Mouse (Mus musculus) kidney, embryonic 16.5 days (tissue): ENCODE data around the gene Znrf4. TPM values are rescaled to one million over a fixed set of nuclear protein-coding genes. Genes with fewer than 3 reads are reported as not detected.

ENCODE experiments used
- ATAC-seq: fragments of 200-750 bp; cut with Nextera tagmentation; 2 replicates; pipeline ENCODE4 v1.8.0; 2017; ENCODE audit warnings: moderate TSS enrichment; ENCODE audit not compliant: low FRiP score, low TSS enrichment
- H3K27ac ChIP-seq: fragments of 300-500 bp; sonication (generic); 2 replicates; pipeline ENCODE4 v1.5.1; 2014; ENCODE audit warnings: low read length
- H3K27me3 ChIP-seq: fragments of 300-500 bp; sonication (generic); 2 replicates; pipeline ENCODE4 v1.6.1; 2014; ENCODE audit warnings: low read length, control low read depth, mixed read lengths; ENCODE audit not compliant: insufficient read depth
- H3K36me3 ChIP-seq: fragments of 300-500 bp; sonication (generic); 2 replicates; pipeline ENCODE4 v1.6.1; 2014; ENCODE audit warnings: low read length, control low read depth, mixed read lengths; ENCODE audit not compliant: insufficient read depth
- H3K4me1 ChIP-seq: fragments of 300-500 bp; sonication (generic); 2 replicates; pipeline ENCODE4 v1.6.1; 2014; ENCODE audit warnings: low read length, control low read depth, mixed read lengths; ENCODE audit not compliant: insufficient read depth
- H3K4me2 ChIP-seq: fragments of 300-500 bp; sonication (generic); replicated peaks from 2 replicates; pipeline ENCODE4 v1.6.1; 2014; ENCODE audit warnings: low read depth, low read length
- H3K4me3 ChIP-seq: fragments of 300-500 bp; sonication (generic); 2 replicates; pipeline ENCODE4 v1.5.1; 2014; ENCODE audit warnings: mild to moderate bottlenecking, low read length
- H3K9ac ChIP-seq: fragments of 300-500 bp; sonication (generic); replicated peaks from 2 replicates; pipeline ENCODE4 v1.6.1; 2014; ENCODE audit warnings: low read length
- H3K9me3 ChIP-seq: fragments of 300-500 bp; sonication (generic); 2 replicates; pipeline ENCODE4 v1.6.1; 2016; ENCODE audit warnings: low read length, control low read depth
- WGBS: fragments of 180-500 bp; shearing (Covaris S2); extraction: QIAGEN DNeasy Blood & Tissue Kit; methylation state at CpG from one replicate; pipeline ENCODE4 v1.1.7; 2014; 5-methylcytosine and 5-hydroxymethylcytosine counted together
- polyA plus RNA-seq: library from polyadenylated mRNA; unstranded; fragments of >200 nt; fragmentation: Nextera tagmentation; extraction: Ambion mirVana; gene quantifications from 2 replicates; pipeline ENCODE4 v1.2.1, GENCODE M21; 2015

Znrf4 gene
- polyA plus RNA-seq, 1 experiment from 2014 or later = not detected

DNA sequence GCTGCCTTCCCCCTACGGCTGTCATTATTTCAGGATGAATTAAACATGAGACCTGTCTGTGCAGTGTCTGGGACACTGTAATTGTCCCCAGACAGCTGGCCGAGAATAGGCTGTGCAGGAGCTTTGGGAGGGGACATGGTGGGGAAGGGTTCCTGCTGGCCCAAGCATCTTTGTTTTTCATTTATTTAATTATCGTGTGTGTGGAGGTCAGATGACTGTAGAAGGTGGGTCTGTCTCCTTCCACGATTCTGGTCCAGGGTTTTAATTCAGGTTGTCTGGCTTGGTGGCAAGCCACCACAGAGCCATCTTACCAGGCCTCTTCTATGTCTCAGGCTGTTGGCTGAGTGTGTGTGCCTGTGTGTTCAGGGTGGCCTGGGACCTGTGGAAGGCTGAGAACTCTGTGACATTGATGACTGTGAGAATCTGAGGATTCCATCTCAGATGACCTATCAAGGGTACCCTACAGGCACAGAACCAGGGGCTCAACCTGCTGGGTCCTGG lies 36.4 kb upstream of the Znrf4 start:
- Histone ChIP-seq H3K9me3 (0 out of 2 replicates have a peak, but pooled peaks cover 3% of the 10 kb centered on the region), H3K36me3 (no peaks in the 10 kb centered on the region), H3K27ac (no peak overlapping the region), H3K4me1 (no peaks in the 10 kb centered on the region), H3K4me3 (no peak overlapping the region), H3K27me3 (no peaks in the 10 kb centered on the region), H3K9ac (no peak overlapping the region), H3K4me2 (no peak overlapping the region)
- no peak for ATAC-seq
- 63% methylated on average over 4 of the region's 4 CpGs for WGBS

DNA sequence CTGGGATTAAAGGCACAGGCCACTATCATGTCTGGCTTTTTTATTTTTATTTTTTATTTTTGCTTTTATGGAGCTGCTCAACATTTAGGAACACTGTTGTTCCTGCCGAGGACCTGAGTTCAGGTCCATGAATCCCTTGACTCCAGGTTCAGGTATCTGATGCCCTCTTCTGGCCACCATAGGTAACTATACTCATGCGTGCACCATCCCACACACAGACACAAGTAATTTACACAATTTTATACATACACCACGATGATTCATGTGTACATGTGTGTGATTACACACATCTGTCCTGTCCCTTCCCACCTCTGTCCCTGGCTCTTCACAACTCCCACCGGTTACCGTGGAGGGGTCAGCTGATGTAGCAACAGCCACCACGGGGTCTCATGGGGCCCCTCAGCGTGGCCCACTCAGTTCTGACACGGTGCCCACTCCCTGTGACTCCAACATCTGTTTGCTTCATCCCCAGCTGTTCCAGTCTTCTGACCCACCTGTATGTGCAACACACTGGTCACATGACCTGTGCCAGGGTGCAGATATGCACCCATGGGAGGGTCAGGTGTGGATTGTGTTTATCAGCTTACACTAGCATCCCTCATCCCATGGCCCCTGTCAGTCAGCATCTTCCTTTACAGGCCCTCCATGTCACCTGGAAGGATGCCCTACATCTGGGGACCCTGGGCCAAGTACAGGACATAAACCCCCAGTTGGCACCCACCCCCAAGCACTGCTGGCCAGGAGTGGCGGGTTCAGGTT lies 35.8 kb upstream of the Znrf4 start:
- 75% methylated on average over 9 of the region's 9 CpGs for WGBS
- ATAC-seq = no peak
- 0 out of 2 replicates have a peak, but pooled peaks cover 1% of the 10 kb centered on the region for H3K9me3 ChIP-seq
- no peak overlapping the region for H3K4me3 ChIP-seq
- no peak overlapping the region for H3K27ac ChIP-seq
- no peak overlapping the region for H3K9ac ChIP-seq
- no peaks in the 10 kb centered on the region for H3K36me3 ChIP-seq
- no peaks in the 10 kb centered on the region for H3K4me1 ChIP-seq
- no peak overlapping the region for H3K4me2 ChIP-seq
- H3K27me3 ChIP-seq = no peaks in the 10 kb centered on the region

DNA sequence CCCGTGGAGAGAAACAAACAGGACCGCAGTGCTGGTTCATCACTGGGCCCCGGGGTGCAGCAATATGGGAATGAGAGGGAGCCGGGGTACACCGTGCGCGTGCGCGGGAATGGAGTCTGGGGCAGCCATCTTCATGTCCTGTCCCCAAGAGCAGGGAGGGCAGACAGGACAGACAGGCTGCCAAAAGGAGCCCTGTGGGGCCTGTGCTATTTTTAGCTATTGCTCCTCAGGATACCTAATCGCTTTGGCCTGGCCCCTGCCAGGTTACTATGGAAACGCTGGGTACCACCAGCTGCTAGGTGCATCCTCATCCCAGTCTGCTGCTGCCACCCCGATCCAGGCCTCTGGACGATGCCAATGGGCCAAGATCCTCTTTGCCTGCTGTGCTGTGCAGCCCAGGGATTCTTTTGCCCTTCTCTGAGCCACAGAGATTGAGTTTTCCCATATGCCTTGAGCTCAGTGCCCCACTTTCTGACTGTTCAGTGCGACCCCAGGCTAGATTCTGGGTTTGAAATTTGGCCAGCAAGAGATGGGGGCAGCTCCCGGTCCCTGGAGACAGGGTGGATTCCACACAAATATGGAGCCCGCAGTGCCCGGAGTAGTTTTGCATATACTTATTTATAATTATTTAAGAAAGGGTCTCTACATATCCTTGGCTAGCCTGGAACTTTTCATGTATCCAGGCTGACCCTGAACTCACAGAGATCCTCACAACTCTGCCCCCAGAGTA lies 35.0 kb upstream of the Znrf4 start:
- Histone ChIP-seq H3K36me3 (no peaks in the 10 kb centered on the region), H3K4me1 (no peaks in the 10 kb centered on the region), H3K27me3 (no peaks in the 10 kb centered on the region), H3K27ac (no peak overlapping the region), H3K4me3 (no peak overlapping the region), H3K4me2 (no peak overlapping the region), H3K9me3 (no peaks in the 10 kb centered on the region), H3K9ac (no peak overlapping the region)
- ATAC-seq = no peak
- WGBS = 71% methylated on average over 17 of the region's 17 CpGs

DNA sequence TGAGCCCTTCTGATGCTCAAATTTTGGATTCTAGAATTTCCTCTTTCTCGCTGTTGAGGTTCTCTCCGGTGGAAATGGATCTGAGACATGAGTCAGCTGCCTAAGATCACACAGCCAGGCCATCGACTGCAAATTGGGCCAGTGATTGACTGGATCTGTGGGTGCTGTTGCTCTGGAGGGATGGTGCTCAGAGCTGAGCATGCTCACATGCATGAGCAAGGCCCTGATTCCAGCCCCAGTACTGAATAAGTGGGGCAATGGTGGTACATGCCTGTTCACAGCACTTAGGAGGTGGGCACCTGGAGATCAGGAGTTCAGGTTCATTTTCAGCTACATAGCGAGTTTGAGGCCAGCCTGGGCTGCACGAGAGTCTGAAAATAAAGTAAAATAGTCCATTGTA lies 34.3 kb upstream of the Znrf4 start:
- Histone ChIP-seq H3K9me3 (no peaks in the 10 kb centered on the region), H3K9ac (no peak overlapping the region), H3K4me3 (no peak overlapping the region), H3K36me3 (no peaks in the 10 kb centered on the region), H3K27me3 (no peaks in the 10 kb centered on the region), H3K27ac (no peak overlapping the region), H3K4me2 (no peak overlapping the region), H3K4me1 (no peaks in the 10 kb centered on the region)
- 83% methylated on average over 5 of the region's 5 CpGs for WGBS
- no peak for ATAC-seq

DNA sequence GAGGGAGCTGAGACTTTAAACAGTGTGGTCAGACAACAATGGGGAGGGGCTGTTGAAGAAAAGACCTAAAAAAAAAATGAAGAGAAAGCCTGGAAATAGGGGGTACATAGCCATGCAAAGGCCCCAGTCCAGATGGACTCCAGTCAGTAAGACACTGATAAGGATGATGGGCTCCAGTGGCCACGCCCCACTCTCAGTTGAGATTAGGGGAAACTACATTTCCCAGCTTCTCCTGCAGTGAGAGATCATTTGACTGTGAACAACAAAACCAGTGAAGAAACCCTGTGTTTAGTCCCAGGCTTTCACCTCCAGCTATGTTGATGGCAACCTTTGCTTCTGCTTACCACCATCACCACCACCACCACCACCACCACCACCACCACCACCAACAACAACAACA lies 33.7 kb upstream of the Znrf4 start:
- ATAC-seq = no peak
- no peaks in the 10 kb centered on the region for H3K27me3 ChIP-seq
- no peak overlapping the region for H3K4me2 ChIP-seq
- H3K9ac ChIP-seq = no peak overlapping the region
- 95% methylated on average over 1 of the region's 1 CpGs for WGBS
- no peaks in the 10 kb centered on the region for H3K4me1 ChIP-seq
- no peak overlapping the region for H3K4me3 ChIP-seq
- no peaks in the 10 kb centered on the region for H3K36me3 ChIP-seq
- no peak overlapping the region for H3K27ac ChIP-seq
- H3K9me3 ChIP-seq = no peaks in the 10 kb centered on the region

DNA sequence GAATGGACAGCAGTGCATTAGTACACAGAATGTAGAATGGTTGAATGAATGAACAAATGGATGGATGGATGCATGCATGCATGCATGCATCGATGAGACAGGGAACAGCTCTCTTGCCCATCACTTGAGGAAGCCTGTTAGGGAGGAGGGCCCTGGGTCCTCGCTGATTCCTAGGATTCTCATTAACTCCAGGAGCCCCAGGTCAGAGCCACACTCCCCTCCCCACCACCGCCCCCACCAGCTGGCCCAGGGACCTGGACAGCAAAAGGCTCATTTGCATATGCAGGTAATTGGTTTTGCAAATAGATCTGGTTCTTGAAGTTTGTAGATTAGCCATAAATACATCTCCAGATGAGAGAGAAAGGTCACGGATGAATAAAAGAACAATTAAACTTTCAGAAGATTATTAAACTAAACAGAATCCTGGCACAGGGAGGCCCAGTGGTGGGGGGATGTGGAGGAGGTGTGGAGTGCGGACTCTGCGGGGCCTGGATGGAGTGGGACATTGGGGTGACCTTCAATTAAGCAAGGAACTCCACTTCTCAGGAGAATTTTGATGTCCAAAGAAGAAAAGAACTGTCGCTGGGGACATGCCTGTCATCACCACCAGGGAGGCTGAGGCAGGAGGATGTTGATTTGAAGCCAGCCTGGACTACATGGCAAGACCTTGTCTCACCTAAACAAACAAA lies 32.6 kb upstream of the Znrf4 start:
- no peak overlapping the region for H3K4me2 ChIP-seq
- no peaks in the 10 kb centered on the region for H3K27me3 ChIP-seq
- no peak overlapping the region for H3K27ac ChIP-seq
- H3K4me1 ChIP-seq = no peaks in the 10 kb centered on the region
- H3K4me3 ChIP-seq = no peak overlapping the region
- WGBS = 52% methylated on average over 7 of the region's 7 CpGs
- H3K9ac ChIP-seq = no peak overlapping the region
- H3K9me3 ChIP-seq = no peaks in the 10 kb centered on the region
- no peak for ATAC-seq
- H3K36me3 ChIP-seq = no peaks in the 10 kb centered on the region

DNA sequence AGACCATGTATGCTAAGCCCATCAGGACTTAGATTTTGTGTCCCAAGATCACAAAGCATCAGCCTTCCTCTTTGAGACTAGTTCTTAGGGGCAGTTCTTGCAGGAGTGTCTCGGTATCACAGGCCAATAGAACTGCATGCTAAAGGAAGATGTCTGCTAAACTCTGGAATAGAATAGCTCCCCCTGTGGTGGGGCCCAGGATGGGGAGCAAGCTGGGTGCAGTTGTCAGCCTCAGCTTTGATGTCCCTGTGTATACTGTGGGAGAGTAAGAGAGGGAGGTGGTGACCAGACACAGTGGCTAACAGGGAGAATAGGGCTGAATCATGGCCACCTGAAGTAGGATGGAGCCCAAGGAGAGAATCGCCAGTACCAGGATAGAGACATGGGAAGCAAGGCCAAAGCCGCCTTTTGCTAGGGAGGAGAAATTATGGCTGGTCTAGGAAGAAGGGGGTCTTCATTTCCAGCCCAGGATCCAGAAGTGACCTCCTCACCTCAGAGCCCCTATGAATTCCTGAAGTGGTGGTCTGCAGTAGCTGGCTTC lies 31.5 kb upstream of the Znrf4 start:
- H3K4me3 ChIP-seq = no peak overlapping the region
- no peak overlapping the region for H3K27ac ChIP-seq
- 74% methylated on average over 3 of the region's 3 CpGs for WGBS
- H3K36me3 ChIP-seq = no peaks in the 10 kb centered on the region
- H3K9ac ChIP-seq = no peak overlapping the region
- ATAC-seq = no peak
- H3K4me1 ChIP-seq = no peaks in the 10 kb centered on the region
- H3K4me2 ChIP-seq = no peak overlapping the region
- no peaks in the 10 kb centered on the region for H3K9me3 ChIP-seq
- H3K27me3 ChIP-seq = no peaks in the 10 kb centered on the region

DNA sequence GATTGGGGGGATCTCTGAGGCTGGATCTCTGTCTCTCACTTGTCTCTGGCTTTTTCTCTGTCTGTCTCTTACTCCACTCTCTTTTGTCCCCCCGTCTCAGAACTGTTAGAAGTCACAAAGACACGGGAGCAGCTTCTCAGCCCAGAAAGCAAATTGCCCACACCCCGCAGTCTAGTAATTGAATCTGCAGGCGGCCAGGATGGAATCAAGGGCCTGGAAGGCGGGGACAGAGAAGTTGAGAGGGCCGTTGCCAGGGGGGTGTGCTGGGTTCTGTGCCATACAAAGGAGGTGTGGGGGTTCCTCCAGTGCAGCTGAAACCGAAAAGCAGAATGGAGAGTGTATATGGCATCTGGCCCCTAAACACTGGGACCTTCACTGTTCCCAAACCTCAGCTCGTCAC lies 30.5 kb upstream of the Znrf4 start:
- H3K9me3 ChIP-seq = no peaks in the 10 kb centered on the region
- ATAC-seq = no peak
- H3K27me3 ChIP-seq = no peaks in the 10 kb centered on the region
- no peak overlapping the region for H3K4me3 ChIP-seq
- H3K9ac ChIP-seq = no peak overlapping the region
- WGBS = 40% methylated on average over 8 of the region's 8 CpGs
- no peaks in the 10 kb centered on the region for H3K4me1 ChIP-seq
- H3K27ac ChIP-seq = no peak overlapping the region
- no peaks in the 10 kb centered on the region for H3K36me3 ChIP-seq
- H3K4me2 ChIP-seq = no peak overlapping the region

DNA sequence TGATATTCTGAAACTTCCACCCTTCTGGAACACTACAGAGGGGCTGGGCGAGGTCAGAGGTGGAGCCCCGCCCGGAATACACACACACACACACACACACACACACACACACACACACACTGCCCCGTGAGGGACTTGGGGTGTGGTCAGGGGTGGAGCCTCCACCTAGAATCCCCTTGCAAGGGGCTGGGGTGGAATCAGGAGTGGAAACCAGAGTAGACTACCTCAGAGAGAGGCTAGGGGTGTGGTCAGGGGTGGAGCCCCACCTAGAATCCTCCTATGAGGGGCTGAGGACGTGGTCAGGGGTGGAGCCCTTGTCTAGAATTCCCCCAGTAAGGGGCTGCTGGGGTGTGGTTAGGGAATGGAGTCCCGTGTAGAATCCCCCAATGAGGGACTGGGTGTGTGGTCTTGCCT lies 28.3 kb upstream of the Znrf4 start:
- H3K36me3 ChIP-seq = no peaks in the 10 kb centered on the region
- ATAC-seq = peak; percentile 69
- H3K27me3 ChIP-seq = no peaks in the 10 kb centered on the region
- no peaks in the 10 kb centered on the region for H3K9me3 ChIP-seq
- H3K4me2 ChIP-seq = no peak overlapping the region
- H3K9ac ChIP-seq = no peak overlapping the region
- no peak overlapping the region for H3K4me3 ChIP-seq
- WGBS = 29% methylated on average over 6 of the region's 6 CpGs
- H3K27ac ChIP-seq = no peak overlapping the region
- H3K4me1 ChIP-seq = no peaks in the 10 kb centered on the region
